Mouse (Mus musculus): ENCODE data around the gene Lrrc75a. TPM values are rescaled to one million over a fixed set of nuclear protein-coding genes. Genes with fewer than 3 reads are reported as not detected.

Lrrc75a gene
- total and polyA plus RNA-seq, 2 experiments from 2014 or later, result 6.4 to 29.7 TPM

DNA sequence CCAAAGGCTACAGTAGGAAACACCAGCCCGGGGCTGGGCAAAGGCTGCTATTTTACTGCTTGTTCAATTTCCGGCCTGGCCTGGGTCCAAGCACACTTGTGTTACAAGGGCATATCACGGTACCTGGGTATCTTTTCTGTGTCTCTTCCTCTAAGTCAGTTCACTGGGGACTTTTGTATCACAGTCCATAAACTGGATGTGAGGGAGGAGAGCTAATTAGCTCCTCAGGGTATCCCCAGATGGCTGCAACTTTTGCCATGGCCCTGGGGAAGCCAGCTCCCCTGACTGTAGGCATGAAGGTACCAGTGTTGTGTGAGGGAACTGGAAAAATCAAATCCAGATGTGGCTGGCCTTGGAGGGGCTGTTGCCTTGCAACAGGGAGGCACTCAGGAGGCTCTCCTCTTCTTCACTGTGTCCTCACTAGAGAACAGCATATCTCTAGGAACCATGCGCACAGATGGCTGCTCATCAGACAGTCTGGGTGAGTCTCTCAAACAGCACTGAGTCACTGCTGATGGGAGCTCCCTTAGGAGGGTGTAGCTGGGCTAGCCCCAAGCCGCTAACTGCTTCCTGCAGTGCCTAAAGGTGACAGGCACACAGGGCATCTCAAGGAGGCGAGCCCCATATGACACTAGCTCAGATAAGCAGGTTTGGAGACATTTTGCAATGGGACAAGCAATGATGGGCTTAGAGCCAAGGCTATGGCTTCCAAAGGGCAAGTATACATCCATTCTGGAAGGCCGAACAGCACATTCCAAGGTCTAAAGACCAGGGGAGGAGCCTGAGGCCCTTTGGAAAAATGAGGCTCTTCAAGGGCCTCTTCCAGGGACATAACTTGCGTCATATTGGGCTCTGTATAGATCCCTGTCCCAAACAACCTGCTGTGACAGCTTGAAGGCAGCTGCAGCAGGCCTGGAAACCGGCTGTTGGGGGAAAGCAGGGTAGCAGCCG lies 23.7 kb downstream of the Lrrc75a start:
- peaks cover 6% of the 10 kb centered on the region for H3K4me1 ChIP-seq (ENCODE audit: insufficient read depth, low read length)
- H3K27me3 ChIP-seq (ENCODE audit: insufficient read depth, low read length), result no peaks in the 10 kb centered on the region
- H3K9ac ChIP-seq (replicated peaks; ENCODE audit: low read length), result 0 out of 2 replicates have a peak overlapping the region, but pooled peaks have one; percentile 17
- H3K4me2 ChIP-seq (ENCODE audit: low read depth, low read length), result no peak overlapping the region
- H3K36me3 ChIP-seq (ENCODE audit: insufficient read depth, low read length), result no peaks in the 10 kb centered on the region
- peak; percentile 57 for ATAC-seq
- WGBS, result 50% methylated on average over 10 of the region's 10 CpGs
- H3K27ac ChIP-seq, result peak overlapping the region; percentile 74
- H3K4me3 ChIP-seq (ENCODE audit: low read length), result no peak overlapping the region
- H3K9me3 ChIP-seq (ENCODE audit: low read length), result no peaks in the 10 kb centered on the region
- no peak for TF ChIP-seq CTCF (IDR thresholded peaks at IDR 0.05; ENCODE audit: low read depth)
- DNase-seq (ENCODE audit: low spot score), result peak; percentile 59

DNA sequence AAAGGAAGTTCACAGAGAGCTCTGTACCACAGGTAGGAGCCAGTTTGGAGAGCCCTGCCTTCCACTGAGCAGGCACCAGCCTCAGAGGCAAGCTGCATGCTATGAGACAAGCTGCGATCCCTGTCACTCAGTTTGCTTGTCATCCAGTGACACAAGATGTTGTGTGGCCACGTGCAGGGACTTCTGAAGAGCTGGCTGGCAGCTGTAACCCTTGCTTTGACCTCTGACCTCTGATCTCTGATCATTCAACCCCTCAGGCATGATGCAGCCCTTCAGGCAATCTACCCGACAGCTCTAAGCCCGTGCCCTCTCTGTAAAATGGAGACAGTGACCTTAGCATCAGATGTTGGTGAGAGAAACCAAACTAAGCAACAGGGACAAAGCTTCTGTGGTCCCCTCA lies 25.5 kb downstream of the Lrrc75a start:
- Histone ChIP-seq H3K9me3 (ENCODE audit: low read length) (no peaks in the 10 kb centered on the region), H3K4me2 (ENCODE audit: low read depth, low read length) (no peak overlapping the region), H3K4me1 (ENCODE audit: insufficient read depth, low read length) (no peaks in the 10 kb centered on the region; the same call in 1 of the 2 replicates), H3K4me3 (ENCODE audit: low read length) (no peak overlapping the region), H3K27me3 (ENCODE audit: insufficient read depth, low read length) (no peaks in the 10 kb centered on the region), H3K9ac (replicated peaks; ENCODE audit: low read length) (no peak overlapping the region), H3K27ac (no peak overlapping the region), H3K36me3 (ENCODE audit: insufficient read depth, low read length) (no peaks in the 10 kb centered on the region)
- 48% methylated on average over 4 of the region's 4 CpGs for WGBS
- no peak for TF ChIP-seq CTCF (IDR thresholded peaks at IDR 0.05; ENCODE audit: low read depth)
- ATAC-seq (no peak), DNase-seq (ENCODE audit: low spot score) (no peak)

DNA sequence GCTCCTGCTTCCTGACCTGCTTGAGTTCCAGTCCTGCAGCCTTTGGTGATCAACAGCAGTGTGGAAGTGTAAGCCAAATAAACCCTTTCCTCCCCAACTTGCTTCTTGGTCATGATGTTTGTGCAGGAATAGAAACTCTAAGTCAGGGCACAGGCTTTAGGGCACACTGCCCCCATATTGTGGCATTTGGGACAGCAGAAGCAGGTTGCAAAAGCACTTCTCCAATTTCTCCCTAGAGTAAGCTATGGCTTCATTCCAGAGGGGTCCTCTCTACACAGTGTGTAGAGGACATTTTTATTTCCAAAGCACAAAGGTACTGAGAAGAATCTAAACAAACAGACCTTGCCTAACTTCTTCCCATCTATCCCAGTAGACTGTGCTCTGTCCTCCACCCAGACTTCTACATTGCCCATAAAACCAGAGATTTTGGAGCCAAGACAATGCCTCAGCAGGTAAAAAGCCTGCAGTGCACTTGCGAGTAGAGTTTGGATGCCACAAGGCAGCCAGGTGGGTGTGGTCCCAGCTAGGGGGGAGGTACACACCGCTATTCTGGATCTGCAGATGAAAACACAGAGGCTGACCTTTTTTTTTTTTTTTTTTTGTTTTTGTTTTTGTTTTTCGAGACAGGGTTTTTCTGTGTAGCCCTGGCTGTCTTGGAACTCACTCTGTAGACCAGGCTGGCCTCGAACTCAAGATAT lies 26.6 kb downstream of the Lrrc75a start:
- Histone ChIP-seq H3K4me1 (ENCODE audit: insufficient read depth, low read length) (no peaks in the 10 kb centered on the region; the same call in 1 of the 2 replicates), H3K9ac (replicated peaks; ENCODE audit: low read length) (no peak overlapping the region), H3K4me3 (ENCODE audit: low read length) (no peak overlapping the region), H3K4me2 (ENCODE audit: low read depth, low read length) (no peak overlapping the region), H3K36me3 (ENCODE audit: insufficient read depth, low read length) (no peaks in the 10 kb centered on the region), H3K27ac (no peak overlapping the region), H3K9me3 (ENCODE audit: low read length) (no peaks in the 10 kb centered on the region), H3K27me3 (ENCODE audit: insufficient read depth, low read length) (no peaks in the 10 kb centered on the region)
- no peak for TF ChIP-seq CTCF (IDR thresholded peaks at IDR 0.05; ENCODE audit: low read depth)
- WGBS, result 79% methylated on average over 4 of the region's 4 CpGs
- DNase-seq (ENCODE audit: low spot score) (no peak), ATAC-seq (no peak)

DNA sequence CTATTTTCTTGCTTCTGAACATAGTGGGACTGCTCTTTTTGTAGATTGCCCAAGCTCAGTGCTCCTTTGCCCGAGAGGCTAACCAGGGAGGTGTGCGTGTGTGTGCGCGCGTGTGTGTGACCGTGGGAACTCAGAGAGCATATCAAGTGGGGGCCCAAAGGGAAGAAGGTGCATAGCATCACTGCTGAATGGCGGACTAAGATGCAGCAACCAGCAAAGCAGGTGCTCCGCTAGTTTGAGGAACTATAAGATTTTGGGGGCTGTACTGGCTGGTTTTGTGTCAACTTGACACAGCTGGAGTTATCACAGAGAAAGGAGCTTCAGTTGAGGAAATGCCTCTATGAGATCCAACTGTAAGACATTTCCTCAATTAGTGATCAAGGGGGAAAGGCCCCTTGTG lies 27.2 kb downstream of the Lrrc75a start:
- H3K27ac ChIP-seq, result no peak overlapping the region
- WGBS, result 93% methylated on average over 8 of the region's 8 CpGs
- no peak overlapping the region for H3K9ac ChIP-seq (replicated peaks; ENCODE audit: low read length)
- no peaks in the 10 kb centered on the region; the same call in 1 of the 2 replicates for H3K4me1 ChIP-seq (ENCODE audit: insufficient read depth, low read length)
- DNase-seq (ENCODE audit: low spot score) (no peak), ATAC-seq (no peak)
- no peaks in the 10 kb centered on the region for H3K27me3 ChIP-seq (ENCODE audit: insufficient read depth, low read length)
- H3K4me2 ChIP-seq (ENCODE audit: low read depth, low read length), result no peak overlapping the region
- no peaks in the 10 kb centered on the region for H3K36me3 ChIP-seq (ENCODE audit: insufficient read depth, low read length)
- no peak for TF ChIP-seq CTCF (IDR thresholded peaks at IDR 0.05; ENCODE audit: low read depth)
- no peak overlapping the region for H3K4me3 ChIP-seq (ENCODE audit: low read length)
- no peaks in the 10 kb centered on the region for H3K9me3 ChIP-seq (ENCODE audit: low read length)

DNA sequence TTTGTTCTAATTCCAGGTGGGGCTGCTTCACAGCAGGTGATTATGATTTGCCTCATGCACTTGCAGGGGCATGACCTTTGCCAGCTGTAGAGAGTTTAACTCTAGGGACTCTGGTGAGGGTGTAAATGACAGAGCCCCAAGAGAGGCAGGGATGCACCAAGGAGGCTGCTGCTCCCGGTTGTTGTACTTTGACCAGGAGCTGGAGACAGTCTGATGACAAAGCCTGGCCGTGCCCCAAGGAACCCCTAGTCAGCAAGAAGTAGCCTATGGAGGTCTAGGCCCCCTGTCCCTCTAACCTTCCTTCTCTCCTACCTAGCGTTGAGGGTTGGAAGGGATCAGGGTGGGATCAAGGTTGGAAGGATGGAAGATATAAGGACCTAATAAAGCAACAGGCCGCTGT lies 32.9 kb downstream of the Lrrc75a start:
- H3K36me3 ChIP-seq (ENCODE audit: insufficient read depth, low read length), result no peaks in the 10 kb centered on the region
- H3K4me2 ChIP-seq (ENCODE audit: low read depth, low read length), result no peak overlapping the region
- no peaks in the 10 kb centered on the region for H3K9me3 ChIP-seq (ENCODE audit: low read length)
- WGBS, result 86% methylated on average over 4 of the region's 4 CpGs
- TF ChIP-seq CTCF (IDR thresholded peaks at IDR 0.05; ENCODE audit: low read depth), result no peak
- H3K4me3 ChIP-seq (ENCODE audit: low read length), result no peak overlapping the region
- no peak for DNase-seq (ENCODE audit: low spot score)
- H3K9ac ChIP-seq (replicated peaks; ENCODE audit: low read length), result no peak overlapping the region
- no peak overlapping the region for H3K27ac ChIP-seq
- H3K4me1 ChIP-seq (ENCODE audit: insufficient read depth, low read length), result peaks cover 16% of the 10 kb centered on the region; the same call in 1 of the 2 replicates
- H3K27me3 ChIP-seq (ENCODE audit: insufficient read depth, low read length), result no peaks in the 10 kb centered on the region
- ATAC-seq, result no peak

DNA sequence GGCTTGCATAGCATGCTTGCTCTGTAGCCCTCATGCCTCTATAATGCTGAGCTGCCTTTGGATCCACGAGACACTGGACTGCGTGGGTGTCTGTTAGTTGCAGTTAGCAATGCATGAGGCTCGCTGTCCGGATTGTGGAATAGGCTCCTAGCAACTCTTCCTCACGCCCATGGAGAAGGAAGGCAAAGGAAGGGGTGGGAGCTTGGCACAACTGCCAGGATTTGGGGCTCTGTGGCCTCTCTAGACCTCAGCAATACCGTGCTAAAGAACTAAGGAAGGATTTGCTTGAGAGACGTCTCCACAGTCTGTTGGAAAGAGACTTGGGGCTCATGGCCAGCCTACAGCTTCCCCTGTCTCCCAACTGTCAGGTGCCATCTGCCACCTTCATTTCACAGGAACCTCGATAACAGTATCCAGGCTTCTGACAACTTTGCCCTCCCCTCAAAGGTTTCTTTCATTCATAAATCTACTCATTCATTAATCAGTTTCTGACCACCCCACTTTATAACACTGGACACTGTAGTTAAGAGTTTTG lies 33.4 kb downstream of the Lrrc75a start:
- Histone ChIP-seq H3K9ac (replicated peaks; ENCODE audit: low read length) (peak overlapping the region; percentile 52; the same call in 1 of the 2 replicates), H3K4me2 (ENCODE audit: low read depth, low read length) (no peak overlapping the region), H3K4me1 (ENCODE audit: insufficient read depth, low read length) (peaks cover 16% of the 10 kb centered on the region; the same call in 1 of the 2 replicates), H3K27ac (peak overlapping the region; percentile 89), H3K4me3 (ENCODE audit: low read length) (no peak overlapping the region), H3K9me3 (ENCODE audit: low read length) (no peaks in the 10 kb centered on the region), H3K36me3 (ENCODE audit: insufficient read depth, low read length) (no peaks in the 10 kb centered on the region), H3K27me3 (ENCODE audit: insufficient read depth, low read length) (no peaks in the 10 kb centered on the region)
- TF ChIP-seq CTCF (IDR thresholded peaks at IDR 0.05; ENCODE audit: low read depth), result no peak
- ATAC-seq, result no peak
- WGBS, result 42% methylated on average over 8 of the region's 8 CpGs
- peak; percentile 30 for DNase-seq (ENCODE audit: low spot score)
